Mouse (Mus musculus) right cerebral cortex, postnatal 4 days (tissue): ENCODE data around the gene Trex2.
A peak's percentile ranks its signal among the peaks of the same experiment; 100 is the strongest.
"Not testable (repeated sequence)": the region's sequence is repeated elsewhere in the genome, so short reads cannot be mapped to it uniquely, and the experiment has no call there.

Source experiments
- DNase-seq: peaks from one replicate; pipeline ENCODE4 v3.0.0-alpha.2; 2022

The Trex2 gene

GRCm38 (mm10) chrX:73412767-73413166, 22.4 kb downstream of the Trex2 start:
- peak; percentile 12 for DNase-seq

- peak; percentile 13 for DNase-seq
These were observed 24.1 kb downstream of the Trex2 start, which contains the start of gene Zfp92 for GRCm38 (mm10) chrX:73410880-73411517. Gene Zfp92 (plus strand): TSS chrX:73411096.

DNA sequence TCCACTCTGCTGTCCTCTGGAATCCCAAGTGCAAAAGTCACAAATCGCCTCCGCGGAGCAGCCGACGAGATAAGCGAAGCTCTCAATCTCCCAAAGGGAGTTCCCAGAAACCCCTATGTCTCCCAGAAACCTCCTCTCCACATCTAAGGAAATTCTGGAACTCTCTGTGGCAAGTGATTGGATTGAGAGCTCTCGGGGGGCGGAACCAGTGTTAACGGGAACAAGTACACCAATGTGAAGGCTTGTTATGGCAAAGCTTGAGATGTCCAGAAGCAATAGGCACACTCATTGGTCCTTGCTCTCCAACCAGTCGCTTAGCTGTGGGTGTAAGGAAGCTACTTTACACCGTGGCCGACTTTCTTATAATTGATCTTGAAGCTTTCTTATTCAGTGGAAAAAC, 33.5 kb downstream of the Trex2 start:
- no peak for DNase-seq

GRCm38 (mm10) chrX:73400951-73401350, 34.2 kb downstream of the Trex2 start:
- DNase-seq = no peak

DNA sequence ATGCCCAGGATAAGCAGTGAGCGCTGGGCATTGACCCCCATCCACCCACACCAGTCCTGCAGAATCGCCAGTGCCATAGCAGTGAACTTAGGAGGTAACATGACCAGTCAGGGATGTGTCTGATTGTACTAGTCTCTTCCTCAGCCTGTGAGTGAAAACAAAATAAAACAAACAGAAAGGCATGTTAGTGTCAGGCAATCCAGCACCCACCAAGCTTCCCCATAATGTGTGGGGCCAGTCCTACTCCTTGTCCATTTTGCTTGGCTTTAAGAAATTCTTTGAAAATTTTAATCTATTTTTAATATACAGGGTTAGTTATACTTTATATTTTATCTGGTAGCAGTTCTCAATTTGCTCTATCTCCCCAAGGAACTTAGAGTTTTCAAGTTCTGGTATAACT, 36.5 kb downstream of the Trex2 start, which contains the start of gene Gm18336:
Gm18336 (minus strand) TSS at position 101 of the 400 bp plus-strand sequence.
- not testable (repeated sequence) for DNase-seq

DNA sequence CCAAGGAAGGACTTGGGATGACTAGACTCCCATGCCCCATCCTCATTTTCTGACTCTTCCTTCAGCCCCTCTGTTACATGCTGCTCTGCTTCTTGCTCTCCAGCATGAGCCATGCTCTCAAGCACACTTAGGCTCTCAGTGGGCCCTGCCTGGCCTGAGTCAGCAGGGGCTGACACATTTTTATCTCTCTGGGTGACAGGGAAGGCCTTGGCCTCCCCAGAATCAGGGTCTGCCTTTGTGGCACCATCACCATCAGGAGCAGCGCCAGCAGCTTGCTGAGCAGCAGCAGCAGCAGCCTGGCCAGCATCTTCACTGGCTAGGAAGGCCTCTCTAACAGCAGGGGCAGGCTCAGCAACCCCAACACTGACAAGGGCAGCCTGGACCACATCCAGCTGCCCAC, 38.7 kb downstream of the Trex2 start:
- DNase-seq = no peak

DNA sequence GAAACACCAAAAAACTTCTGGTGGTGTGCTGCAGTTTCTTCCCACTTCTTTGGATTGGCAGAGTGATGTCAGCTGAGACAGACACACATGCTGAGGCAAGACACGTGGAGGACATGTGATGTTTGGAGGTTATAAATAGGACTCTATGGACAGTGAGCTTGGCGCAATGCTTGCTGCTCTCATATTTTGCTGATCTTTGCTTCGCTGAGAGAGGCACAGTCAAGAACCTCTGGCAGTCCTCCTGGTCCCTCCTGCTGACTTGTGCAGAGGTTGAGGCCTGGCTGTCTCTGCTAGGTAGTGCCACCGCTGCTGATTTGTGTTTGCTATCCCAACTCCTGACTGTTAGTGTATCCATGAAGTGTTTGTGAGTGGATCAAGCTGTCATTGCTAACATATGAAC, 43.7 kb downstream of the Trex2 start:
- DNase-seq = no peak

GRCm38 (mm10) chrX:73384924-73385323, 50.2 kb downstream of the Trex2 start:
- no peak for DNase-seq

GRCm38 (mm10) chrX:73384419-73384818, 50.7 kb downstream of the Trex2 start:
- DNase-seq = no peak
